Mouse (Mus musculus): ENCODE data around the gene Gsta1. TPM values are rescaled to one million over a fixed set of nuclear protein-coding genes. Genes with fewer than 3 reads are reported as not detected.
"Not testable (repeated sequence)": the region's sequence is repeated elsewhere in the genome, so short reads cannot be mapped to it uniquely, and the experiment has no call there.

Gsta1 gene
- polyA plus RNA-seq, 1 experiment, result not detected

GRCm38 (mm10) chr9:78289723-78290122 is 59.3 kb downstream of the Gsta1 start, which contains the start of gene Gm10639:
Gene Gm10639, plus strand, starts transcription at chr9:78289923.
- H3K27ac ChIP-seq (ENCODE audit: control insufficient read depth, insufficient read depth, low read depth, low read length, poor library complexity), result not testable (repeated sequence)
- 81% methylated on average over 3 of the region's 3 CpGs for WGBS

More at GRCm38 (mm10) chr9:78289723-78290122, 59.3 kb downstream of the Gsta1 start, which contains the start of gene Gm10639:
- not testable (repeated sequence) for H3K4me1 ChIP-seq (ENCODE audit: control insufficient read depth, insufficient read depth, low read length); H3K4me3 ChIP-seq (replicated peaks; ENCODE audit: control insufficient read depth, low read depth, low read length)

Other genes with a start within 250 kb of the Gsta1 start
- gene Gcm1, start 178.7 kb upstream of the Gsta1 start, polyA plus RNA-seq (2011; ENCODE audit: insufficient read depth, insufficient read length, low replicate concordance, missing spikeins), result not detected in 2 replicates
- 66.8 and 99.1 TPM in 2 replicates for gene Fbxo9, start 121.6 kb upstream of the Gsta1 start, polyA plus RNA-seq (2011; ENCODE audit: insufficient read depth, insufficient read length, low replicate concordance, missing spikeins)
- 4.4 and 6.5 TPM in 2 replicates for gene Ick, start 121.5 kb upstream of the Gsta1 start, polyA plus RNA-seq (2011; ENCODE audit: insufficient read depth, insufficient read length, low replicate concordance, missing spikeins)
- 4.7 and 60.9 TPM in 2 replicates for gene Gsta4, start 47.9 kb upstream of the Gsta1 start, polyA plus RNA-seq (2011; ENCODE audit: insufficient read depth, insufficient read length, low replicate concordance, missing spikeins)
- not detected in 2 replicates for gene Gm3776, start 26.5 kb downstream of the Gsta1 start, polyA plus RNA-seq (2011; ENCODE audit: insufficient read depth, insufficient read length, low replicate concordance, missing spikeins)
- gene Gm10639, start 59.3 kb downstream of the Gsta1 start, polyA plus RNA-seq (2011; ENCODE audit: insufficient read depth, insufficient read length, low replicate concordance, missing spikeins), result not detected in 2 replicates
- not detected in 2 replicates for gene Omt2a, start 84.1 kb downstream of the Gsta1 start, polyA plus RNA-seq (2011; ENCODE audit: insufficient read depth, insufficient read length, low replicate concordance, missing spikeins)
- not detected in 2 replicates for gene Omt2b, start 96.9 kb downstream of the Gsta1 start, polyA plus RNA-seq (2011; ENCODE audit: insufficient read depth, insufficient read length, low replicate concordance, missing spikeins)
- gene Gsta2, start 125.1 kb downstream of the Gsta1 start, polyA plus RNA-seq (2011; ENCODE audit: insufficient read depth, insufficient read length, low replicate concordance, missing spikeins), result 4.3 TPM in 1 of 2 replicates, not detected in the other
- 921 TPM in 1 of 2 replicates, not detected in the other for gene Dppa5a, start 137.5 kb downstream of the Gsta1 start, polyA plus RNA-seq (2011; ENCODE audit: insufficient read depth, insufficient read length, low replicate concordance, missing spikeins)
- 6.3 TPM in 1 of 2 replicates, not detected in the other for gene Ooep, start 148.1 kb downstream of the Gsta1 start, polyA plus RNA-seq (2011; ENCODE audit: insufficient read depth, insufficient read length, low replicate concordance, missing spikeins)
- gene Ddx43, start 165.1 kb downstream of the Gsta1 start, polyA plus RNA-seq (2011; ENCODE audit: insufficient read depth, insufficient read length, low replicate concordance, missing spikeins), result not detected in 2 replicates
- gene Cgas, start 212.6 kb downstream of the Gsta1 start, polyA plus RNA-seq (2011; ENCODE audit: insufficient read depth, insufficient read length, low replicate concordance, missing spikeins), result 3.1 and 4.7 TPM in 2 replicates
- 10.2 and 24.4 TPM in 2 replicates for gene Mto1, start 217.6 kb downstream of the Gsta1 start, polyA plus RNA-seq (2011; ENCODE audit: insufficient read depth, insufficient read length, low replicate concordance, missing spikeins)
- gene Gm17324, start 218.1 kb downstream of the Gsta1 start, polyA plus RNA-seq (2011; ENCODE audit: insufficient read depth, insufficient read length, low replicate concordance, missing spikeins), result not detected in 2 replicates

All from bone marrow, adult 2 months (tissue).